Mouse (Mus musculus) stomach, postnatal 0 days (tissue): ENCODE measurements around the gene Pxdc1.

Experiments
- CTCF ChIP-seq: IDR thresholded peaks from 2 replicates; pipeline ENCODE4 v1.5.1; 2016; ENCODE audit warnings: antibody characterized with exemption, low read depth, mild to moderate bottlenecking, moderate library complexity
- EP300 ChIP-seq: optimal IDR thresholded peaks from 2 replicates; pipeline ENCODE3; 2016; ENCODE audit warnings: antibody characterized with exemption

- peak; percentile 57 for TF ChIP-seq CTCF
- TF ChIP-seq EP300 = no peak
Measured at GRCm38 (mm10) chr13:34653391-34653790, at the start of gene Pxdc1.
